ENCODE assay signal across 24 mouse cellular contexts in genomic region chr19:56718046-56718445, GRCm38 (mm10).
"Had no signal": no experiment of that assay in that cellular context is flagged by ENCODE, and none has a peak within 500 bp of the region (broad histone marks: within the 10 kb centered on the region; RNA-seq: fewer than 3 reads in every experiment).

No protein-coding gene starts in this region.

- H3K4me3 ChIP-seq: gastrocnemius, adult 2 months; heart, embryonic 10.5 days; heart, embryonic 13.5 days; heart, embryonic 15.5 days; hindbrain, embryonic 13.5 days; hindbrain, embryonic 15.5 days; kidney, embryonic 15.5 days; limb, embryonic 13.5 days; limb, embryonic 15.5 days had no signal

- H3K9me3 ChIP-seq: heart, embryonic 10.5 days; heart, embryonic 13.5 days; heart, embryonic 15.5 days; hindbrain, embryonic 13.5 days; hindbrain, embryonic 15.5 days; kidney, embryonic 15.5 days; limb, embryonic 13.5 days; limb, embryonic 15.5 days had no signal

- ATAC-seq: hindbrain, postnatal 0 days; intestine, embryonic 16.5 days had no signal

- DNase-seq: gastrocnemius, adult 2 months; gastrocnemius, postnatal 14 days; gastrocnemius, postnatal 36 days; heart, adult 18-20 months; heart, postnatal 10 days; kidney, adult 11 months; kidney, adult 2 months; kidney, adult 9 months; kidney, postnatal 14 days; kidney, postnatal 36 days; layer of hippocampus, adult 9-11 months; layer of hippocampus, postnatal 36 days; left cerebral cortex, postnatal 4 days had no signal

- H3K9ac ChIP-seq: heart, embryonic 13.5 days; heart, embryonic 15.5 days; hindbrain, embryonic 13.5 days; hindbrain, embryonic 15.5 days; kidney, embryonic 15.5 days; limb, embryonic 13.5 days; limb, embryonic 15.5 days had no signal

- H3K36me3 ChIP-seq: heart, embryonic 10.5 days; heart, embryonic 13.5 days; heart, embryonic 15.5 days; hindbrain, embryonic 13.5 days; hindbrain, embryonic 15.5 days; kidney, embryonic 15.5 days; limb, embryonic 13.5 days; limb, embryonic 15.5 days had no signal

- H3K27ac ChIP-seq: gastrocnemius, adult 2 months; heart, embryonic 10.5 days; heart, embryonic 13.5 days; heart, embryonic 15.5 days; hindbrain, embryonic 13.5 days; hindbrain, embryonic 15.5 days; hindbrain, postnatal 0 days; kidney, embryonic 15.5 days; kidney, postnatal 0 days; limb, embryonic 13.5 days; limb, embryonic 15.5 days had no signal

- H3K4me2 ChIP-seq: heart, embryonic 13.5 days; heart, embryonic 15.5 days; hindbrain, embryonic 13.5 days; hindbrain, embryonic 15.5 days; kidney, embryonic 15.5 days; limb, embryonic 13.5 days; limb, embryonic 15.5 days had no signal
